Mouse (Mus musculus) heart, embryonic 10.5 days (tissue): ENCODE data around the gene Atpaf2. TPM values are rescaled to one million over a fixed set of nuclear protein-coding genes. Genes with fewer than 3 reads are reported as not detected.
"Not testable (repeated sequence)": the region's sequence is repeated elsewhere in the genome, so short reads cannot be mapped to it uniquely, and the experiment has no call there.

ENCODE experiments used
- DNase-seq: peaks from one replicate; pipeline ENCODE4 v3.0.0-alpha.2; 2017; ENCODE audit warnings: low spot score
- H3K27ac ChIP-seq: fragments of 300-500 bp; sonication (generic); 2 replicates; pipeline ENCODE4 v1.5.1; 2016; ENCODE audit warnings: mild to moderate bottlenecking
- H3K27me3 ChIP-seq: fragments of 300-500 bp; sonication (generic); 2 replicates; pipeline ENCODE4 v1.6.1; 2016; ENCODE audit warnings: mild to moderate bottlenecking; ENCODE audit not compliant: poor library complexity, insufficient read depth, severe bottlenecking
- H3K36me3 ChIP-seq: fragments of 300-500 bp; sonication (generic); 2 replicates; pipeline ENCODE4 v1.6.1; 2016; ENCODE audit warnings: mild to moderate bottlenecking, moderate library complexity
- H3K4me1 ChIP-seq: fragments of 300-500 bp; sonication (generic); 2 replicates; pipeline ENCODE4 v1.6.1; 2016; ENCODE audit warnings: mild to moderate bottlenecking
- H3K4me3 ChIP-seq: fragments of 300-500 bp; sonication (generic); 2 replicates; pipeline ENCODE4 v1.5.1; 2016; ENCODE audit warnings: mild to moderate bottlenecking, moderate library complexity
- H3K9me3 ChIP-seq: fragments of 300-500 bp; sonication (generic); 2 replicates; pipeline ENCODE4 v1.6.1; 2016; ENCODE audit warnings: mild to moderate bottlenecking, moderate library complexity
- whole genome bisulfite sequencing: fragments of 180-500 bp; shearing (Covaris S2); methylation state at CpG from one replicate; pipeline ENCODE4 v1.1.7; 2016; 5-methylcytosine and 5-hydroxymethylcytosine counted together
- polyA plus RNA-seq: library from polyadenylated mRNA; unstranded; fragments of >200 nt; fragmentation: Nextera tagmentation; extraction: Ambion mirVana; gene quantifications from 2 replicates; pipeline ENCODE4 v1.2.1, GENCODE M21; 2016

The Atpaf2 gene
- 61.7 and 63.8 TPM in 2 replicates for polyA plus RNA-seq

DNA sequence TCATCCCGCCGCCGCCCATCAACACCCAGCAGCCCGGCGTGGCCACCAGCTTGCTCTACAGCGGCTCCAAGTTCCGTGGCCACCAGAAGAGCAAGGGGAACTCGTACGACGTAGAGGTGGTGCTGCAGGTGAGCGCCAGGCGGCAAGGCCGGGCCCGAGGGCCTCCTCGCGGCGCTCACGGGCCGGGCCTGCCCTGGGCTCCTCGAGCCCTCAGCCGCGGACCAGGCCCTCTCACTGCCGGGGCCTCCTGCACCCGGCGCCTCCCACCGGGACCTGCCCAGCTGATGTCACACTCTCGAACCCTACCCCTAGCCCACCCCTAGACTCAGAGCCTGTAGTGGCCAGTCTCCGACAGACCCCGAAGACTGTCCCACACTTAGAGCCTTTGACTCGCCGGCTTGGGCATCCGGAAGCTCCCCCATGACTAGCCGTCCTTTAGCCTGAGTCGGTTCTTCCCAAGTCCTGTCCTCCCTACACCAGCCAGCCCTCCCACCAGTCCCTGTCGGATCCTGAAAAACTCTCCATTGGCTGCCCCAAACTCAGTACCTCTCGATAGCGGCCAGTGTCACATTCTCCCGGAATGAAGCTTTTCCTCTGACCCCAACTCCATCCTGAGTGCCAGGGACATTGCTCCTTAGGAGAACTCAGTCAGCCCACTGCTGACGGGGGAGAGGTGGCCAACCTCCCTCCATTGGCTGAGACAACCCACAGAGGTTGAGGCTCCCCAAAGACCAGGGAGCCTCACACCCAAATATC is at the start of gene Atpaf2:
TSS of gene Atpaf2 (minus strand) at position 741 of the 756 bp plus-strand sequence.
- Histone ChIP-seq H3K4me3 (peak within 1 kb of the TSS; percentile 84), H3K9me3 (no peaks in the 10 kb centered on the region), H3K27me3 (no peaks in the 10 kb centered on the region), H3K27ac (peak within 1 kb of the TSS; percentile 92), H3K4me1 (peaks cover 30% of the 10 kb centered on the region), H3K36me3 (no peaks in the 10 kb centered on the region)
- peak; percentile 82 for DNase-seq
- under 1% methylated on average over 39 of the region's 39 CpGs for WGBS

DNA sequence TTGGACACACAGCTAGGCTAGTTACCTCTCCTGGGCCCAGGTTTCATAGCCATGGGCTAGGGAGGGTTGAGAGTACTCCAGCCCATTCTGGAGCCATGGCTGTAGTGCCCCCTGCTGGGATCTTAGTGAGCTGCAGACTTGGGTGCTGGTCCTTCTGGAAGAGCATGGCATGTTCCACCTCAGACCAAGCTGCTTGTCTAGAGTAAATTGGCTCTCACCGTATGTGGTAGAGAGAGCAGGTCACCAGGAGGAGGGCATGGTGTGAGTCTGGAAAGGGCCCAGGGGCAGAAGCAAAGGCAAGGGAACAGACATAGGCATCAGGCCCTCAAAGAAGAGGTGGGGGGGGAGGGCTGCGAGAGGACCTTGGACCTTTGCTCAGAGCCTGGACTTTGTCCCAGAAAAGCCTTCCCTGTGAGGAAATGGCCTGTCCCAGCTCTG is 47.7 kb upstream of the Atpaf2 start:
- Histone ChIP-seq H3K27ac (no peak overlapping the region), H3K27me3 (no peaks in the 10 kb centered on the region), H3K4me3 (no peak overlapping the region), H3K4me1 (no peaks in the 10 kb centered on the region), H3K36me3 (peaks cover 99% of the 10 kb centered on the region), H3K9me3 (no peaks in the 10 kb centered on the region)
- peak; percentile 74 for DNase-seq
- WGBS = 91% methylated on average over 2 of the region's 2 CpGs

DNA sequence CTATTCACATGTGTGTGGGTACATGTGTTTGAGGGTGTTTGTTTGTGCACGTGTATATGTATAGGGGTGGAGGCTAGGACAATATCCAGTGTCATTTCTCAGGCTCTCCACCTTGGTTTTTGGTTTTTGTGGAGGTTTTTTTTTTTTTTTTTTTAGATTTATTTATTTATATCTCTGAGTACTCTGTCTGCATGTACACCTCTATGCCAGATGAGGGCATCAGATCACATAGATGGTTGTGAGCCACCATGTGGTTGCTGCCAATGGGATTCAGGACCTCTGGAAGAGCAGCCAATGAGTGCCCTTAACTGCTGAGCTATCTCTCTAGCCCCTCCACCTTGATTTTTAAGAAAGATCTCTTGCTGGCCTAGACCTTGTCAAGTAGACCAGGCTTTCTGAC is 39.7 kb upstream of the Atpaf2 start:
- WGBS = 87% methylated on average over 1 of the region's 1 CpGs
- Histone ChIP-seq H3K4me1 (peaks cover 14% of the 10 kb centered on the region), H3K27me3 (no peaks in the 10 kb centered on the region), H3K27ac (no peak overlapping the region), H3K4me3 (no peak overlapping the region), H3K9me3 (no peaks in the 10 kb centered on the region), H3K36me3 (peaks cover 72% of the 10 kb centered on the region)
- DNase-seq = no peak

DNA sequence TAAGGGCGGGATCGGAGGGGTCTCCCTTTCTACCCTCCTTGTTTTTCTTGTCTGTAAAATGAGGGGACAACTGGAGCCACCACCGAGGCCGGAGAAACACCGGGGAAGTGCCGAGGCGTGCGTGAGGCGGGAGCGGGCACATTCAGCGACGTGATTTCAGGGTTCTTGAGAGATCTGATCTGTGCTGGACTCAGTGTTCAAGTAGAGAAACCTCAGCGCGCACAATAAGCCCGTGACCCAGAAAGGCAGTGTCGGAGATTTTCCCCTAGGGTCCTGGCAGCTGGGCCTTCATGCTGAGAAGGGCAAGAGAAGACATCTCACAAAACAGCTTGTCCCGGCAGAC is 36.5 kb upstream of the Atpaf2 start:
- Histone ChIP-seq H3K27me3 (peaks cover 5% of the 10 kb centered on the region; the same call in 1 of the 2 replicates), H3K4me1 (peaks cover 14% of the 10 kb centered on the region), H3K27ac (peak overlapping the region; percentile 85), H3K4me3 (peak overlapping the region; percentile 88), H3K36me3 (peaks cover 40% of the 10 kb centered on the region), H3K9me3 (no peaks in the 10 kb centered on the region)
- WGBS = under 1% methylated on average over 17 of the region's 17 CpGs
- DNase-seq = peak; percentile 76

DNA sequence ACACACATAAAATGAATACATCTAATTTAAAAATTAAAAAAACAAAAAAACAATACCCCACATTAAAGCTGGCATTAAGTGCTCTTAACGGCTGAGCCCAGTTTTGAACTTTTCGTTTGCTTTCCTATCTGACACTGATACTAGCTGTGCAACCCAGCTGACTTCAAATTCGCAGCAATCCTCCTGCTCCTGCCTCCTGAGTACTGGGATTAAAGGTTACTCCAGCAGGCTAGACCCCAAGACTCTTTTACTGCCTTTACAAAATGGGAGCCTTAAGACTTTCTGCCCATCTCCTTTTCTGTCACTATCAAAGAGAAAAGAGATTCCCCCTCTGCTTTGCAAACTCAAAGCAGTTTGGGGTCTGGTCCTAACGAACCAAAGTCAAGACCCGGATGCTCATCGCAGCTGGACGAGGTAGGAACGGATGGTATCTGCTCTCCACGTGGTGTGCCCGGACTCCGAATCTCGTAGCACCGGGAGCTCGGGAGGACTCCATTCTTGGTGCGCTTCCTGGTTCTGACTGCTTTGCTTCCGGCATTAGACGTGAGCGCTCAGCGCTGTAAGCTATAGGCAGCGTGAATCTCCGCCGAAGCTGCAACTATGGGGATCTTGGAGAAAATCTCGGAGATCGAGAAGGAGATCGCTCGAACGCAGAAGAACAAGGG is 36.0 kb upstream of the Atpaf2 start, which contains the start of gene Drg2:
TSS of gene Drg2 (plus strand) at position 512 of the 665 bp plus-strand sequence.
- Histone ChIP-seq H3K9me3 (no peaks in the 10 kb centered on the region), H3K4me3 (peak within 1 kb of the TSS; percentile 88), H3K27ac (peak within 1 kb of the TSS; percentile 85), H3K4me1 (peaks cover 14% of the 10 kb centered on the region), H3K36me3 (peaks cover 35% of the 10 kb centered on the region), H3K27me3 (peaks cover 5% of the 10 kb centered on the region; the same call in 1 of the 2 replicates)
- DNase-seq = peak; percentile 93
- 5% methylated on average over 27 of the region's 27 CpGs for WGBS

DNA sequence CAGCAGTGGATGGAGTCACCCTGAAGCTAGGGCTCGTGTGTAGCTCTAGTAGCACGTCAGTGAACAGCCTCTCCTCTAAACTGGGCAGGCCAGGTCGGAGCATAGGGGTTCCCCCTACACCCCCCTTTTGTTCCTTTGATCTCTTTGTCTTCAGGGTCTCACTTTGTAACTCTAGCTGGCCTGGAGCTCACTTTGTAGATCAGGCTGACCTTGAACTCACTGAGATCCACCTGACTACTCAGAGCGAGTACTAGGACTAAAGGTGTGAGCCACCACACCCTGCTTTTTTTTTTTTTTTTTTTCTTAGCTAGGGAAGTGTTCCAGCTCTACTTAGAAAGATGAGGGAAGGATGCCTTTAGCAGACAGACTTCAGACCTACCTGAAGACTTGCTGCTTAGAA is 25.8 kb upstream of the Atpaf2 start:
- Histone ChIP-seq H3K27me3 (no peaks in the 10 kb centered on the region), H3K4me1 (no peaks in the 10 kb centered on the region), H3K4me3 (no peak overlapping the region), H3K27ac (no peak overlapping the region), H3K36me3 (peaks cover 34% of the 10 kb centered on the region), H3K9me3 (no peaks in the 10 kb centered on the region)
- DNase-seq = no peak
- 84% methylated on average over 4 of the region's 4 CpGs for WGBS

DNA sequence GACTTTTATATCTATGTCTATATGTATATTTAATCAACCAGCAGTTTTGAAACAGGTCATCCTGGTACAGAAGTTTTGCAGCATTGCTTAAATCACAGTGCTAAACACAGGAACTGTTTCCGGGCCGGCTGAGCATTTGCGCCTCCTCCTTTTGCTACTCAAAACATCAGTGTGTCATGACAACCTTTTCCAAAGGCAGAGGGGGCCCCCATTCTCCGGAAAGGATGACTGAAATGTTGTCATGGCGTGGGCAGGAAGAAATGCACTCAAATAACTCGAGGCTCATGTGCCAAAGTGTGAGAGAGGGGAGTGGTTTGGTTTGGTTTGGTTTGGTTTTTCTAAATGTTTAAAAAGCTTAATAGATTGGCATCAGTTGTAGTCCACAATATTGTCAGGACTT is 24.6 kb upstream of the Atpaf2 start:
- 85% methylated on average over 6 of the region's 6 CpGs for WGBS
- peaks cover 45% of the 10 kb centered on the region for H3K36me3 ChIP-seq

DNA sequence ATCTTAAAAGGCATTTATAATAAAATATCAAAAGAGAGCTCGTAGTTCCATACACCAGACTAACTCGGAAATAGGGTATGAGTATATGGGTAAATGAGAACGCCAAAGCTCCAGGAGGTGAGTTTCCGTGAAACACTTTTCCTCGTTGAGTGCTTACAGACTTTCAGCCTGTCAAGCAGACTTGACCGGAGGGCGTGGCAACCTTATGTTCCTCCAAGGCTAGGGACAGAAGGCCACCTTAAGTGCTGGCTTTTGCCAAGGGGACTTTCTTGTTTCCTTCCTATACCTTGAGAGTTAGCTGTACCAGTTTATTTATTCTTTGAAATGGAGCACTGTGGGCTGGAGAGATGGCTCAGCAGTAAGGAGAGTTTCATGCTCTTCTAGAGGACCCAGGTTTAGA is 21.9 kb upstream of the Atpaf2 start:
- WGBS = 46% methylated on average over 7 of the region's 7 CpGs
- no peak for DNase-seq
- H3K36me3 ChIP-seq = peaks cover 71% of the 10 kb centered on the region
- H3K27me3 ChIP-seq = no peaks in the 10 kb centered on the region
- no peak overlapping the region for H3K4me3 ChIP-seq
- H3K4me1 ChIP-seq = no peaks in the 10 kb centered on the region
- no peak overlapping the region for H3K27ac ChIP-seq
- H3K9me3 ChIP-seq = no peaks in the 10 kb centered on the region

More for the DNA sequence above, 24.6 kb upstream of the Atpaf2 start:
- H3K4me1 ChIP-seq = no peaks in the 10 kb centered on the region
- no peak overlapping the region for H3K27ac ChIP-seq
- no peaks in the 10 kb centered on the region for H3K27me3 ChIP-seq
- DNase-seq = no peak
- H3K4me3 ChIP-seq = no peak overlapping the region
- H3K9me3 ChIP-seq = no peaks in the 10 kb centered on the region

DNA sequence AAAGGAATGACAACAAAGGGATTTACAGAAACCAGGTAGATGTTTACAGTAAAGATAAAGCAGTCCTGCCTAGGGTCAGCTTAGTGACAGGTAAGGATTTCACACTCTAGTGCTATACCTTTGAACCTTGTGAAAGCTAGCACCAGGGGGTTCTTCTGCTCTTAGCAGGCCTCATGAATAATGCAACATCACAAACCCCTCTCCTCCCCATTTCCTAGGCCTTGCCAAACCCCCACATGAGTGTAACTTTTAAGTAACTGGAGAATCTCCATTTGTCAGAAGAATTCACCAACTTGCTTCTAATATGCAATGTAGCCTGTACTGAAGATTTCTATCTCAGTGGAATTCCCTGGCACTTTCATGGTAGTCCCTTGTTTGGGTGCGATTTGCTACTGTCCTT is 21.4 kb upstream of the Atpaf2 start:
- DNase-seq, H3K4me3 ChIP-seq, H3K27me3 ChIP-seq, H3K4me1 ChIP-seq, H3K27ac ChIP-seq, H3K9me3 ChIP-seq: not testable (repeated sequence)
- peaks cover 76% of the 10 kb centered on the region for H3K36me3 ChIP-seq
- WGBS = 21% methylated on average over 1 of the region's 1 CpGs

DNA sequence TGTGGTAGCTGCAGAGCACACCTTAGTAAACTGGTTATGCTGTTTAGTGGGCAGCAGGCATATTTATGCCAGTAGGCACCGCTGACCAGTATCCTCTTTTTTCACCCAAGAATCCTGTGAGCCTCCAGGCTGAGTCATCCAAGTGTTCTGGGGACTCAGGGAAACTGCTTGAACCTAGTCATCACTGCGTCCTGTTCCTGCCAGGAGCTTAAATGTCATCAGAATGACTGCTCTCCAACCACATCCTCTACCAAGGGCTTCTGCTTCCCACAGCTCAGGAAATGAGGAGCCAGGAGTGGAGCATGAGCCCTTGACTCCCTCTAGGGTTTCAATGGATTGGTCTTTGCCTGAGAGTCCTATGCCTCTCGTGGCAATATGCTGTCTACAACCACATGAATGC is 18.4 kb upstream of the Atpaf2 start:
- Histone ChIP-seq H3K27ac (no peak overlapping the region), H3K4me1 (no peaks in the 10 kb centered on the region), H3K9me3 (no peaks in the 10 kb centered on the region), H3K36me3 (peaks cover 80% of the 10 kb centered on the region), H3K4me3 (no peak overlapping the region), H3K27me3 (no peaks in the 10 kb centered on the region)
- 84% methylated on average over 3 of the region's 3 CpGs for WGBS
- no peak for DNase-seq

DNA sequence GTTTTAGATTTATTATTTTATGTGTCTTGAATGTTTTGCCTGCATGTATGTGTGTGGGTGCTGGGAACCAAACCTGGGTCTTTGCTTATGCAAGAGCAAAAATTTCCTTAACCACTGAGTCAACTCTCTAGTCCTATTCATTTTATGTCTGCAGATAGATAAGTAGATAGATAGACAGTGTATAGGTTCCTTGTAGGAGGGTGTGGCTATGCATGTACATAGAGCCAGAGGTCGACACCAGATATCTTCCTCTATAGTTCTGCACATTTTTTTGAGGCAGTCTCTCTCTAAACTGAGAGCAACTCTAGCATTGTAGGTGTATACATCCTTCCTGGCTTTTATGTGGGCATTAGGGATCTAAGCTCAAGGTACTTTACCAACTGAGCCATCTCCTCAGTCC is 16.9 kb upstream of the Atpaf2 start:
- Histone ChIP-seq H3K9me3 (no peaks in the 10 kb centered on the region), H3K27me3 (no peaks in the 10 kb centered on the region), H3K4me3 (no peak overlapping the region), H3K4me1 (no peaks in the 10 kb centered on the region), H3K27ac (no peak overlapping the region), H3K36me3 (peaks cover 82% of the 10 kb centered on the region)
- no peak for DNase-seq
- whole genome bisulfite sequencing = 92% methylated on average over 1 of the region's 1 CpGs

DNA sequence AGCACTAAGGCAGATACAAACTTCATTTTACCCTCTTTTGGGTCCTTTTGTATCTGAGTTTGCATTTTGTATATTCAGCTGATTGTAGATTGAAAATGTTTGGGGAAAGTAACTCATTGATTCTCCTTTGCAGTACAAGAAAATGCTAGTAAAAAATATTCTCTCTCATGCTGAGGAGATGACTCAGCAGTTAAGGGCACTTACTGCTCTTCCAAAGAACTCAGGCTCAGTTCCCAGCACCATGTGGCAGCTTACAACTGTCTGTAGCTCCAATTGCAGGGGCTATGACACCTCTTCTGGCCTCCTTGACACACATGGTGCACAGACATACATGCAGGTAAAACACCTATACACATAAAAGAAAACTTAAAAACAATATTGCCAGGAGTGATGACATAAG is 15.2 kb upstream of the Atpaf2 start:
- Histone ChIP-seq H3K9me3 (no peaks in the 10 kb centered on the region), H3K4me1 (no peaks in the 10 kb centered on the region), H3K27me3 (no peaks in the 10 kb centered on the region), H3K4me3 (no peak overlapping the region), H3K36me3 (peaks cover 80% of the 10 kb centered on the region), H3K27ac (no peak overlapping the region)
- DNase-seq = no peak

DNA sequence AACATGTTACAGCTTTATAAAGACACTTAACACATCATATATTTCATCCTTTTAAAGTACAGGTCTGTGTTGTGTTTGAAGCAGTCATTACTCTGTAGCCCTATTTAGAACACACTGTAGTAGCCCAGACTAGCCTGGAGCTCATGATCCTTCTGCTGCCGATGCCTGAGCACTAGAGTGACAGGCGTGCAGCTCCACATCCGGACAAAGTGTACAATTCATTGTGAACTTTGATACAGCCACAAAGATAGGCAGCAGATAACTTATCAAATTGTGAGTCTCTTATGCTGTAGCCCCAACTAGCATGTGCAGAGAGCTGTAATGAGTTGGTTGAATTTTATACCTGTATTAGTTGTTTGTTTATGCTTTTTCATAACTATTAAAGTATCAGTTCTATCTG is 9.4 kb upstream of the Atpaf2 start:
- Histone ChIP-seq H3K4me1 (no peaks in the 10 kb centered on the region), H3K36me3 (peaks cover 47% of the 10 kb centered on the region), H3K27me3 (no peaks in the 10 kb centered on the region), H3K9me3 (no peaks in the 10 kb centered on the region), H3K4me3 (no peak overlapping the region), H3K27ac (no peak overlapping the region)
- WGBS = 92% methylated on average over 3 of the region's 3 CpGs
- no peak for DNase-seq
